Mouse (Mus musculus) forebrain, embryonic 14.5 days (tissue): ENCODE results near the gene Pip4k2a. TPM values are rescaled to one million over a fixed set of nuclear protein-coding genes. Genes with fewer than 3 reads are reported as not detected.
A peak's percentile ranks its signal among the peaks of the same experiment; 100 is the strongest.

Source experiments
- ATAC-seq: fragments of 200-750 bp; cut with Nextera tagmentation; 2 replicates; pipeline ENCODE4 v1.8.0; 2017; ENCODE audit warnings: mild to moderate bottlenecking, moderate library complexity
- DNase-seq: peaks from one replicate; pipeline ENCODE4 v3.0.0-alpha.2; 2015; ENCODE audit warnings: low spot score
- H3K27ac ChIP-seq: fragments of 300-500 bp; sonication (generic); 2 replicates; pipeline ENCODE4 v1.5.1; 2014; ENCODE audit warnings: low read depth, mild to moderate bottlenecking, control low read depth, low read length, moderate library complexity
- H3K27me3 ChIP-seq: fragments of 300-500 bp; sonication (generic); replicated peaks from 2 replicates; pipeline ENCODE4 v1.6.1; 2014; ENCODE audit warnings: low read length, control low read depth, mixed read lengths; ENCODE audit not compliant: control insufficient read depth, insufficient read depth
- H3K36me3 ChIP-seq: fragments of 300-500 bp; sonication (generic); 2 replicates; pipeline ENCODE4 v1.6.1; 2014; ENCODE audit warnings: low read length, control low read depth; ENCODE audit not compliant: control insufficient read depth, insufficient read depth
- H3K4me1 ChIP-seq: fragments of 300-500 bp; sonication (generic); 2 replicates; pipeline ENCODE4 v1.6.1; 2014; ENCODE audit warnings: antibody characterized with exemption, low read length, control low read depth; ENCODE audit not compliant: control insufficient read depth, insufficient read depth
- H3K4me2 ChIP-seq: fragments of 300-500 bp; sonication (generic); 2 replicates; pipeline ENCODE4 v1.6.1; 2014; ENCODE audit warnings: mild to moderate bottlenecking, control low read depth, low read length
- H3K4me3 ChIP-seq: fragments of 300-500 bp; sonication (generic); 2 replicates; pipeline ENCODE4 v1.5.1; 2014; ENCODE audit warnings: low read depth, low read length, control low read depth
- H3K9ac ChIP-seq: fragments of 300-500 bp; sonication (generic); 2 replicates; pipeline ENCODE4 v1.6.1; 2014; ENCODE audit warnings: mild to moderate bottlenecking, low read length, control low read depth, moderate library complexity
- H3K9me3 ChIP-seq: fragments of 300-500 bp; sonication (generic); replicated peaks from 2 replicates; pipeline ENCODE4 v1.6.1; 2016; ENCODE audit warnings: low read length, control low read depth, mixed read lengths; ENCODE audit not compliant: control insufficient read depth
- WGBS: fragments of 180-500 bp; shearing (Covaris S2); extraction: QIAGEN DNeasy Blood & Tissue Kit; methylation state at CpG from one replicate; pipeline ENCODE4 v1.1.7; 2014; 5-methylcytosine and 5-hydroxymethylcytosine counted together
- polyA plus RNA-seq: library from polyadenylated mRNA; unstranded; fragments of >200 nt; fragmentation: Nextera tagmentation; extraction: Ambion mirVana; gene quantifications from 2 replicates; pipeline ENCODE4 v1.2.1, GENCODE M21; 2014

Gene Pip4k2a
- polyA plus RNA-seq, 1 experiment from 2014 or later: 11.0 TPM

GRCm38 (mm10) chr2:18853345-18853744 is 144.6 kb downstream of the Pip4k2a start:
- H3K4me2 ChIP-seq: no peak overlapping the region
- 85% methylated on average over 5 of the region's 5 CpGs for WGBS
- no peaks in the 10 kb centered on the region for H3K36me3 ChIP-seq
- no peak for ATAC-seq
- H3K9me3 ChIP-seq: no peaks in the 10 kb centered on the region
- no peaks in the 10 kb centered on the region for H3K27me3 ChIP-seq
- no peak overlapping the region for H3K4me3 ChIP-seq
- H3K9ac ChIP-seq: no peak overlapping the region
- no peaks in the 10 kb centered on the region for H3K4me1 ChIP-seq
- H3K27ac ChIP-seq: no peak overlapping the region
- no peak for DNase-seq

GRCm38 (mm10) chr2:18850657-18851056 is 147.3 kb downstream of the Pip4k2a start:
- Histone ChIP-seq H3K4me3 (no peak overlapping the region), H3K27ac (no peak overlapping the region), H3K4me2 (no peak overlapping the region), H3K27me3 (no peaks in the 10 kb centered on the region), H3K9ac (no peak overlapping the region), H3K36me3 (no peaks in the 10 kb centered on the region), H3K9me3 (no peaks in the 10 kb centered on the region), H3K4me1 (no peaks in the 10 kb centered on the region)
- 25% methylated on average over 8 of the region's 8 CpGs for WGBS
- DNase-seq (peak; percentile 35), ATAC-seq (peak; percentile 41; the same call in 1 of the 2 replicates)

GRCm38 (mm10) chr2:18848074-18848629 is 149.8 kb downstream of the Pip4k2a start:
- WGBS: 45% methylated on average over 5 of the region's 5 CpGs
- Histone ChIP-seq H3K4me2 (no peak overlapping the region), H3K4me3 (no peak overlapping the region), H3K4me1 (no peaks in the 10 kb centered on the region), H3K9me3 (no peaks in the 10 kb centered on the region), H3K9ac (no peak overlapping the region), H3K27ac (no peak overlapping the region), H3K36me3 (no peaks in the 10 kb centered on the region), H3K27me3 (no peaks in the 10 kb centered on the region)
- DNase-seq (peak; percentile 68), ATAC-seq (peak; percentile 73)

GRCm38 (mm10) chr2:18842527-18842926 is 155.4 kb downstream of the Pip4k2a start:
- Histone ChIP-seq H3K36me3 (no peaks in the 10 kb centered on the region), H3K9ac (no peak overlapping the region), H3K4me3 (no peak overlapping the region), H3K27ac (no peak overlapping the region), H3K4me2 (no peak overlapping the region), H3K27me3 (no peaks in the 10 kb centered on the region), H3K9me3 (no peaks in the 10 kb centered on the region), H3K4me1 (no peaks in the 10 kb centered on the region)
- no peak for ATAC-seq
- DNase-seq: no peak
- 92% methylated on average over 6 of the region's 6 CpGs for WGBS

- no peak overlapping the region for H3K9ac ChIP-seq
- no peaks in the 10 kb centered on the region for H3K4me1 ChIP-seq
- H3K9me3 ChIP-seq: no peaks in the 10 kb centered on the region
- no peaks in the 10 kb centered on the region for H3K27me3 ChIP-seq
- H3K4me3 ChIP-seq: no peak overlapping the region
- DNase-seq (no peak), ATAC-seq (no peak)
- H3K4me2 ChIP-seq: no peak overlapping the region
- no peak overlapping the region for H3K27ac ChIP-seq
- WGBS: 94% methylated on average over 8 of the region's 8 CpGs
- no peaks in the 10 kb centered on the region for H3K36me3 ChIP-seq
Observed at GRCm38 (mm10) chr2:18841051-18841450, 156.9 kb downstream of the Pip4k2a start.

- 89% methylated on average over 4 of the region's 4 CpGs for WGBS
Observed at GRCm38 (mm10) chr2:18839532-18839931, 158.4 kb downstream of the Pip4k2a start.

GRCm38 (mm10) chr2:18835266-18835908 is 162.5 kb downstream of the Pip4k2a start:
- 93% methylated on average over 12 of the region's 12 CpGs for WGBS
- no peak overlapping the region for H3K27ac ChIP-seq
- H3K4me1 ChIP-seq: no peaks in the 10 kb centered on the region
- no peaks in the 10 kb centered on the region for H3K9me3 ChIP-seq
- ATAC-seq (no peak), DNase-seq (no peak)
- H3K27me3 ChIP-seq: no peaks in the 10 kb centered on the region
- H3K4me3 ChIP-seq: no peak overlapping the region
- no peaks in the 10 kb centered on the region for H3K36me3 ChIP-seq
- no peak overlapping the region for H3K9ac ChIP-seq
- H3K4me2 ChIP-seq: no peak overlapping the region

More at GRCm38 (mm10) chr2:18839532-18839931, 158.4 kb downstream of the Pip4k2a start:
- no peak overlapping the region for H3K27ac ChIP-seq
- H3K4me3 ChIP-seq: no peak overlapping the region
- H3K4me2 ChIP-seq: no peak overlapping the region
- ATAC-seq (no peak), DNase-seq (no peak)
- H3K9me3 ChIP-seq: no peaks in the 10 kb centered on the region
- H3K27me3 ChIP-seq: no peaks in the 10 kb centered on the region
- H3K9ac ChIP-seq: no peak overlapping the region
- H3K4me1 ChIP-seq: no peaks in the 10 kb centered on the region
- H3K36me3 ChIP-seq: no peaks in the 10 kb centered on the region

GRCm38 (mm10) chr2:18833024-18833590 is 164.8 kb downstream of the Pip4k2a start:
- Histone ChIP-seq H3K9me3 (no peaks in the 10 kb centered on the region), H3K4me3 (no peak overlapping the region), H3K4me1 (no peaks in the 10 kb centered on the region), H3K27ac (no peak overlapping the region), H3K9ac (no peak overlapping the region), H3K27me3 (no peaks in the 10 kb centered on the region), H3K4me2 (no peak overlapping the region), H3K36me3 (no peaks in the 10 kb centered on the region)
- no peak for DNase-seq
- no peak for ATAC-seq
- 91% methylated on average over 9 of the region's 9 CpGs for WGBS
